Mouse (Mus musculus): Measurements from ENCODE around the gene Specc1l. TPM values are rescaled to one million over a fixed set of nuclear protein-coding genes. Genes with fewer than 3 reads are reported as not detected.
"Not testable (repeated sequence)": the region's sequence is repeated elsewhere in the genome, so short reads cannot be mapped to it uniquely, and the experiment has no call there.

The Specc1l gene
- polyA plus RNA-seq, 1 experiment: 17.7 TPM

GRCm38 (mm10) chr10:75334175-75334574 lies 122.3 kb downstream of the Specc1l start:
- peaks cover 8% of the 10 kb centered on the region; the same call in 1 of the 2 replicates for H3K36me3 ChIP-seq (ENCODE audit: control insufficient read depth, insufficient read depth, low read length)
- no peaks in the 10 kb centered on the region for H3K27me3 ChIP-seq (ENCODE audit: control insufficient read depth, insufficient read depth, low read length)
- H3K27ac ChIP-seq (ENCODE audit: insufficient read depth, low read length): no peak overlapping the region
- TF ChIP-seq POLR2A (IDR thresholded peaks at IDR 0.05; ENCODE audit: low read depth, low read length) (no peak), CTCF (IDR thresholded peaks at IDR 0.05; ENCODE audit: extremely low read depth, insufficient read depth, insufficient read length, insufficient replicate concordance) (no peak)
- H3K4me1 ChIP-seq (ENCODE audit: control insufficient read depth, insufficient read depth, insufficient read length): peaks cover 6% of the 10 kb centered on the region; the same call in 1 of the 2 replicates
- H3K4me3 ChIP-seq (ENCODE audit: extremely low read depth, insufficient read depth, insufficient read length): no peak overlapping the region
- no peak for DNase-seq (ENCODE audit: low read depth in 1 of 2, low spot score in 2 of 2)
- 80% methylated on average over 7 of the region's 7 CpGs for WGBS

DNA sequence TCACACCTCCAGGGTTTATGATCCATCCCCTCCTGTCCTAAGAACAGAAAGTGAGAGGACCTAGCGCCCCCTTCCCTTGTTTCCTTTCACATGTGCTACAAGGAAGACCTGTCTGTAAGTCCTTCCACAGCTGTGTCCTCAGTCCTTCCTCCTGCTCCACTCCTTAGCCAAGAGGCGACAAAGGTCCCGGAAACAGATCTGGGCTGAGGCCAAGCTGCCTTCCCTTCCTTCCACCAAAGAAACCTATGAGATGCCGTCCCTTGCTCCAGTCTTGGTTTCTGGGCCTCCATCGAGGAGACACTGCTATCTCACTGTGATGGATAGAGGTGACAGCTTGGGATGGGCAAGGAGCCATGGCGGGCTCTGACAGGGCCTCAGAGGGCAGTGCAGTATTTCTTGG lies 123.2 kb downstream of the Specc1l start:
- no peak overlapping the region for H3K4me3 ChIP-seq (ENCODE audit: extremely low read depth, insufficient read depth, insufficient read length)
- H3K4me1 ChIP-seq (ENCODE audit: control insufficient read depth, insufficient read depth, insufficient read length): peaks cover 6% of the 10 kb centered on the region; the same call in 1 of the 2 replicates
- peaks cover 8% of the 10 kb centered on the region; the same call in 1 of the 2 replicates for H3K36me3 ChIP-seq (ENCODE audit: control insufficient read depth, insufficient read depth, low read length)
- no peaks in the 10 kb centered on the region for H3K27me3 ChIP-seq (ENCODE audit: control insufficient read depth, insufficient read depth, low read length)
- no peak overlapping the region for H3K27ac ChIP-seq (ENCODE audit: insufficient read depth, low read length)
- no peak for DNase-seq (ENCODE audit: low read depth in 1 of 2, low spot score in 2 of 2)
- TF ChIP-seq CTCF (IDR thresholded peaks at IDR 0.05; ENCODE audit: extremely low read depth, insufficient read depth, insufficient read length, insufficient replicate concordance): no peak
- no peak for TF ChIP-seq POLR2A (IDR thresholded peaks at IDR 0.05; ENCODE audit: low read depth, low read length)
- WGBS: 93% methylated on average over 6 of the region's 6 CpGs

DNA sequence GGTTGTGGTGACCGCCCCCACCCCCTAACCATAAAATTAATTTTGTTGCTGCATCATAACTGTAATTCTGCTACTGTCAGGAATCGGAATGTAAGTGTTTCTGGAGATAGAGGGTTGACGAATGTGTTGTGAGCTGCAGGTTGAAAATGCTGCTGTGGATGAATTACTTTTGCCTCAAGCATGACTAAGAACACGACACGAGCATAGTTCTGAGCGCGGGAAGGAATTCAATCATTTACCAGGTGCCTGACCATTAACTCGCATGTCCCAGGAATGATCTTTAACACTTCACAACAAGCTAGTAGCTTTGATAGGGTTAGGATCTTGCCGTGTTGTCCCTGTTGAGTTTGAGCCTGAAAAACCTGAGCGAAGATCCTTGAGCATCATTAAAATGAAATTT lies 125.4 kb downstream of the Specc1l start:
- H3K4me3 ChIP-seq (ENCODE audit: extremely low read depth, insufficient read depth, insufficient read length): no peak overlapping the region
- TF ChIP-seq POLR2A (IDR thresholded peaks at IDR 0.05; ENCODE audit: low read depth, low read length) (no peak), CTCF (IDR thresholded peaks at IDR 0.05; ENCODE audit: extremely low read depth, insufficient read depth, insufficient read length, insufficient replicate concordance) (no peak)
- H3K4me1 ChIP-seq (ENCODE audit: control insufficient read depth, insufficient read depth, insufficient read length): peaks cover 6% of the 10 kb centered on the region; the same call in 1 of the 2 replicates
- no peaks in the 10 kb centered on the region for H3K27me3 ChIP-seq (ENCODE audit: control insufficient read depth, insufficient read depth, low read length)
- 92% methylated on average over 10 of the region's 10 CpGs for WGBS
- no peak for DNase-seq (ENCODE audit: low read depth in 1 of 2, low spot score in 2 of 2)
- H3K36me3 ChIP-seq (ENCODE audit: control insufficient read depth, insufficient read depth, low read length): peaks cover 8% of the 10 kb centered on the region; the same call in 1 of the 2 replicates
- no peak overlapping the region for H3K27ac ChIP-seq (ENCODE audit: insufficient read depth, low read length)

GRCm38 (mm10) chr10:75338852-75339251 lies 127.0 kb downstream of the Specc1l start:
- 19% methylated on average over 5 of the region's 5 CpGs for WGBS
- Histone ChIP-seq H3K27ac (ENCODE audit: insufficient read depth, low read length) (no peak overlapping the region), H3K4me3 (ENCODE audit: extremely low read depth, insufficient read depth, insufficient read length) (no peak overlapping the region), H3K36me3 (ENCODE audit: control insufficient read depth, insufficient read depth, low read length) (0 out of 2 replicates have a peak, but pooled peaks cover under 1% of the 10 kb centered on the region), H3K4me1 (ENCODE audit: control insufficient read depth, insufficient read depth, insufficient read length) (peaks cover 6% of the 10 kb centered on the region; the same call in 1 of the 2 replicates), H3K27me3 (ENCODE audit: control insufficient read depth, insufficient read depth, low read length) (no peaks in the 10 kb centered on the region)
- no peak for DNase-seq (ENCODE audit: low read depth in 1 of 2, low spot score in 2 of 2)
- no peak for TF ChIP-seq CTCF (IDR thresholded peaks at IDR 0.05; ENCODE audit: extremely low read depth, insufficient read depth, insufficient read length, insufficient replicate concordance)
- no peak for TF ChIP-seq POLR2A (IDR thresholded peaks at IDR 0.05; ENCODE audit: low read depth, low read length)

DNA sequence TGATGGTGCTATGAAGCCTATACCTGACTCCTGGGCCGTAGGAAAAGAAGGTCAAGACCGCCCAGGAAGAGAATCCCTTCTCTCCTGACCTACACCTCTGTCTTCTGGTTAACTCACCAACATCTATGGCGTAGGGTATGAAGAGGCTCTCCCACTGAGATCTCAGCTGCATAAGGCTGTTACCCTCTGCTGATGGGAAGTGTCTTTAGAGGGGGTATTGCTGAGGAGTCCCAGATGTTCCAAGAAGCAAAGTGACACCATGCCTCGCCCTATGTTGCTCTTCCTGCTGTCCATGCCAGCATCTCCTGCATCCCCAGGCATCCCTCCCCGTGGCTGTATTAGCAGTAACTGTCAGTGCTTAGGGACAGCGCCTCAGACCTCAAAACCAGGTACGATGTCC lies 127.5 kb downstream of the Specc1l start:
- Histone ChIP-seq H3K4me1 (ENCODE audit: control insufficient read depth, insufficient read depth, insufficient read length) (peaks cover 6% of the 10 kb centered on the region; the same call in 1 of the 2 replicates), H3K4me3 (ENCODE audit: extremely low read depth, insufficient read depth, insufficient read length) (no peak overlapping the region), H3K36me3 (ENCODE audit: control insufficient read depth, insufficient read depth, low read length) (no peaks in the 10 kb centered on the region), H3K27ac (ENCODE audit: insufficient read depth, low read length) (no peak overlapping the region), H3K27me3 (ENCODE audit: control insufficient read depth, insufficient read depth, low read length) (no peaks in the 10 kb centered on the region)
- WGBS: 88% methylated on average over 7 of the region's 7 CpGs
- no peak for TF ChIP-seq CTCF (IDR thresholded peaks at IDR 0.05; ENCODE audit: extremely low read depth, insufficient read depth, insufficient read length, insufficient replicate concordance)
- no peak for TF ChIP-seq POLR2A (IDR thresholded peaks at IDR 0.05; ENCODE audit: low read depth, low read length)
- no peak for DNase-seq (ENCODE audit: low read depth in 1 of 2, low spot score in 2 of 2)

- Histone ChIP-seq H3K27me3 (ENCODE audit: control insufficient read depth, insufficient read depth, low read length) (no peaks in the 10 kb centered on the region), H3K4me3 (ENCODE audit: extremely low read depth, insufficient read depth, insufficient read length) (no peak overlapping the region), H3K4me1 (ENCODE audit: control insufficient read depth, insufficient read depth, insufficient read length) (peaks cover 6% of the 10 kb centered on the region; the same call in 1 of the 2 replicates), H3K36me3 (ENCODE audit: control insufficient read depth, insufficient read depth, low read length) (no peaks in the 10 kb centered on the region), H3K27ac (ENCODE audit: insufficient read depth, low read length) (no peak overlapping the region)
- 54% methylated on average over 8 of the region's 8 CpGs for WGBS
- DNase-seq (ENCODE audit: low read depth in 1 of 2, low spot score in 2 of 2): no peak
- no peak for TF ChIP-seq POLR2A (IDR thresholded peaks at IDR 0.05; ENCODE audit: low read depth, low read length)
Measured at GRCm38 (mm10) chr10:75341936-75342335, 130.1 kb downstream of the Specc1l start.

DNA sequence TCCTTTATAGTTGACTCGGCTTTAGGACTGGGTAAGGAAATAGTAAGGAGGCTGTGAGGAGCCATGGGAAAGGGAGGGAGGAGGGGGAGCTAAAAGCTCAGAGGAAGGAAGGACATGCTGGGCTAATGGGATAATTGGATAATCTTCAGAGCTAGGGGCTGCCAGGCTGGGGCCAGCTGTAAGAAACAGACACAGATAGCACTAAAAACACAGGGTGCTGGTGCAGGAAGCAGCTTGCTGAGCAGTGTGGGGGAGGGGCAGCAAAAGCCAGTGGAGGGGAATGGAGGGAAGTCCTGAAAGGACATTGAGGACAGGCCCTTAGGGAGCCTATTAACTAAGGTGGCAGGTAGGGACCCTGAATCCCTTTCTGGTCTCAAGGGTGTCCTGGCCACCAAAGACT lies 132.7 kb downstream of the Specc1l start:
- H3K27ac ChIP-seq (ENCODE audit: insufficient read depth, low read length); H3K27me3 ChIP-seq (ENCODE audit: control insufficient read depth, insufficient read depth, low read length); H3K36me3 ChIP-seq (ENCODE audit: control insufficient read depth, insufficient read depth, low read length); DNase-seq (ENCODE audit: low read depth in 1 of 2, low spot score in 2 of 2); H3K4me1 ChIP-seq (ENCODE audit: control insufficient read depth, insufficient read depth, insufficient read length); H3K4me3 ChIP-seq (ENCODE audit: extremely low read depth, insufficient read depth, insufficient read length): not testable (repeated sequence)
- WGBS: 87% methylated on average over 1 of the region's 1 CpGs

Measured in spleen, adult 2 months (tissue).